Mouse (Mus musculus): ENCODE data around the gene Lingo3. TPM values are rescaled to one million over a fixed set of nuclear protein-coding genes. Genes with fewer than 3 reads are reported as not detected.

Lingo3 gene
- 0.03 TPM in 1 of 2 replicates, not detected in the other for polyA plus RNA-seq (2012; rRNA removed; ENCODE audit: low replicate concordance)

GRCm38 (mm10) chr10:80843931-80844547 is at the start of gene Lingo3:
Gene Lingo3, minus strand, starts transcription at chr10:80844039.

GRCm38 (mm10) chr10:80871581-80871980 is 27.7 kb upstream of the Lingo3 start, which contains the start of gene Tmprss9:
Gene Tmprss9, plus strand, starts transcription at chr10:80871848.

GRCm38 (mm10) chr10:80854913-80855748 is 11.3 kb upstream of the Lingo3 start, which contains the start of the genes Lsm7 and Sppl2b:
Gene Lsm7, minus strand, starts transcription at chr10:80855209.
Gene Sppl2b, plus strand, starts transcription at chr10:80855275.

GRCm38 (mm10) chr10:80826151-80827062 is 17.4 kb downstream of the Lingo3 start, which contains the start of gene Oaz1:
Gene Oaz1, plus strand, starts transcription at chr10:80826656.

GRCm38 (mm10) chr10:80813366-80813765 is 30.5 kb downstream of the Lingo3 start, which contains the start of gene Jsrp1:
Gene Jsrp1, minus strand, starts transcription at chr10:80813498.

GRCm38 (mm10) chr10:80804916-80805315 is 38.9 kb downstream of the Lingo3 start, which contains the start of gene Amh:
Gene Amh, plus strand, starts transcription at chr10:80805243.

GRCm38 (mm10) chr10:80798150-80799006 is 45.5 kb downstream of the Lingo3 start, which contains the start of the genes Sf3a2 and Plekhj1:
Gene Sf3a2, plus strand, starts transcription at chr10:80798198.
Gene Plekhj1, minus strand, starts transcription at chr10:80798626.

Other genes starting within 250 kb of the Lingo3 start
- 107 and 129 TPM in 2 replicates for gene Scamp4, start 241.2 kb downstream of the Lingo3 start, polyA plus RNA-seq (2012; rRNA removed; ENCODE audit: low replicate concordance)
- 9.4 and 12.8 TPM in 2 replicates for gene Adat3, start 241.2 kb downstream of the Lingo3 start, polyA plus RNA-seq (2012; rRNA removed; ENCODE audit: low replicate concordance)
- 1.6 and 3.7 TPM in 2 replicates for gene Gm49322, start 238.0 kb downstream of the Lingo3 start, polyA plus RNA-seq (2012; rRNA removed; ENCODE audit: low replicate concordance)
- 183 and 235 TPM in 2 replicates for gene Csnk1g2, start 221.2 kb downstream of the Lingo3 start, polyA plus RNA-seq (2012; rRNA removed; ENCODE audit: low replicate concordance)
- 80.1 and 107 TPM in 2 replicates for gene Btbd2, start 187.0 kb downstream of the Lingo3 start, polyA plus RNA-seq (2012; rRNA removed; ENCODE audit: low replicate concordance)
- 507 and 1,079 TPM in 2 replicates for gene Mknk2, start 165.9 kb downstream of the Lingo3 start, polyA plus RNA-seq (2012; rRNA removed; ENCODE audit: low replicate concordance)
- 43.3 and 51.8 TPM in 2 replicates for gene Mob3a, start 142.1 kb downstream of the Lingo3 start, polyA plus RNA-seq (2012; rRNA removed; ENCODE audit: low replicate concordance)
- 61.1 and 73.0 TPM in 2 replicates for gene Izumo4, start 141.9 kb downstream of the Lingo3 start, polyA plus RNA-seq (2012; rRNA removed; ENCODE audit: low replicate concordance)
- gene Ap3d1, start 101.8 kb downstream of the Lingo3 start, polyA plus RNA-seq (2012; rRNA removed; ENCODE audit: low replicate concordance): 155 and 208 TPM in 2 replicates
- gene Dot1l, start 88.8 kb downstream of the Lingo3 start, polyA plus RNA-seq (2012; rRNA removed; ENCODE audit: low replicate concordance): 17.0 and 39.8 TPM in 2 replicates
- gene Sf3a2, start 45.8 kb downstream of the Lingo3 start, polyA plus RNA-seq (2012; rRNA removed; ENCODE audit: low replicate concordance): 24.0 and 43.6 TPM in 2 replicates
- 44.8 and 76.1 TPM in 2 replicates for gene Plekhj1, start 45.4 kb downstream of the Lingo3 start, polyA plus RNA-seq (2012; rRNA removed; ENCODE audit: low replicate concordance)
- gene Amh, start 38.8 kb downstream of the Lingo3 start, polyA plus RNA-seq (2012; rRNA removed; ENCODE audit: low replicate concordance): 0.44 and 0.53 TPM in 2 replicates
- 0.21 and 0.96 TPM in 2 replicates for gene Jsrp1, start 30.5 kb downstream of the Lingo3 start, polyA plus RNA-seq (2012; rRNA removed; ENCODE audit: low replicate concordance)
- gene Oaz1, start 17.4 kb downstream of the Lingo3 start, polyA plus RNA-seq (2012; rRNA removed; ENCODE audit: low replicate concordance): 919 and 1,058 TPM in 2 replicates
- 86.7 and 136 TPM in 2 replicates for gene Lsm7, start 11.2 kb upstream of the Lingo3 start, polyA plus RNA-seq (2012; rRNA removed; ENCODE audit: low replicate concordance)
- gene Sppl2b, start 11.2 kb upstream of the Lingo3 start, polyA plus RNA-seq (2012; rRNA removed; ENCODE audit: low replicate concordance): 62.5 and 116 TPM in 2 replicates
- 0.07 and 0.36 TPM in 2 replicates for gene Tmprss9, start 27.8 kb upstream of the Lingo3 start, polyA plus RNA-seq (2012; rRNA removed; ENCODE audit: low replicate concordance)
- 179 and 198 TPM in 2 replicates for gene Timm13, start 56.9 kb upstream of the Lingo3 start, polyA plus RNA-seq (2012; rRNA removed; ENCODE audit: low replicate concordance)
- gene Lmnb2, start 74.2 kb upstream of the Lingo3 start, polyA plus RNA-seq (2012; rRNA removed; ENCODE audit: low replicate concordance): 7.3 and 23.8 TPM in 2 replicates
- gene Gadd45b, start 86.0 kb upstream of the Lingo3 start, polyA plus RNA-seq (2012; rRNA removed; ENCODE audit: low replicate concordance): 18.0 and 22.1 TPM in 2 replicates
- 8.4 and 8.5 TPM in 2 replicates for gene Gng7, start 170.9 kb upstream of the Lingo3 start, polyA plus RNA-seq (2012; rRNA removed; ENCODE audit: low replicate concordance)
- gene Diras1, start 181.6 kb upstream of the Lingo3 start, polyA plus RNA-seq (2012; rRNA removed; ENCODE audit: low replicate concordance): 0.08 and 0.13 TPM in 2 replicates
- 47.1 and 47.6 TPM in 2 replicates for gene Slc39a3, start 193.4 kb upstream of the Lingo3 start, polyA plus RNA-seq (2012; rRNA removed; ENCODE audit: low replicate concordance)
- 276 and 324 TPM in 2 replicates for gene Sgta, start 216.1 kb upstream of the Lingo3 start, polyA plus RNA-seq (2012; rRNA removed; ENCODE audit: low replicate concordance)
- 29.8 and 72.2 TPM in 2 replicates for gene Thop1, start 226.0 kb upstream of the Lingo3 start, polyA plus RNA-seq (2012; rRNA removed; ENCODE audit: low replicate concordance)